Mouse (Mus musculus) ES-Bruce4 (cell line): ENCODE data around the gene Ube2l6.

Experiments used
- CTCF ChIP-seq: IDR thresholded peaks from one replicate; pipeline ENCODE4 v1.8.1; 2011; ENCODE audit warnings: low read depth, low read length
- EP300 ChIP-seq: IDR thresholded peaks from 2 replicates; pipeline ENCODE4 v1.6.1; 2011; ENCODE audit warnings: low read depth, low read length; ENCODE audit not compliant: insufficient read depth

- TF ChIP-seq CTCF (peak; percentile 16), EP300 (no peak)
These were observed 473 bp downstream of the Ube2l6 start for GRCm38 (mm10) chr2:84799041-84799561.
